10 mouse cellular contexts compared by ENCODE assay signal in genomic region chr17:48300861-48301260, GRCm38 (mm10). TPM values are rescaled to one million over a fixed set of nuclear protein-coding genes. Genes with fewer than 3 reads are reported as not detected.
DNase-seq lines count a peak whose midpoint lies in the region; ATAC-seq and TF ChIP-seq lines count a peak whose summit lies in the region.
"Had no signal": no experiment of that assay in that cellular context is flagged by ENCODE, and none has a peak within 500 bp of the region (broad histone marks: within the 10 kb centered on the region; RNA-seq: fewer than 3 reads in every experiment).

No protein-coding gene starts in this region.

- peaks cover 8% of the 10 kb centered on the region; the same call in 1 of the 2 replicates for H3K4me1 ChIP-seq in heart, embryonic 12.5 days (replicated peaks)
- H3K4me1 ChIP-seq in liver, embryonic 14.5 days (replicated peaks; ENCODE audit: control insufficient read depth in 2 of 2, insufficient read depth in 2 of 2, low read length in 1 of 2): peaks cover 20 to 41% of the 10 kb centered on the region in 2 experiments
- H3K4me1 ChIP-seq: embryonic facial prominence, embryonic 13.5 days had no signal

- no peaks in the 10 kb centered on the region for H3K36me3 ChIP-seq in heart, embryonic 12.5 days
- H3K36me3 ChIP-seq in liver, embryonic 14.5 days (replicated peaks; ENCODE audit: control insufficient read depth, insufficient read depth, low read depth): peaks cover 6% of the 10 kb centered on the region
- H3K36me3 ChIP-seq in splenic B cell, adult 2 months (ENCODE audit: control insufficient read depth, insufficient read depth, low read length, poor library complexity, severe bottlenecking): peaks cover 1% of the 10 kb centered on the region; the same call in 1 of the 2 replicates
- H3K36me3 ChIP-seq: embryonic facial prominence, embryonic 13.5 days had no signal

- no peak for DNase-seq in heart, adult 8-10 months (ENCODE audit: low spot score)
- DNase-seq in MEL-GATA-1-ER (ENCODE audit: extremely low read depth, low read depth): peak; percentile 76
- peak in 1 of 3 experiments; percentile 44 for DNase-seq in liver, embryonic 14.5 days (ENCODE audit: low read depth in 3 of 3, low spot score in 3 of 3)
- DNase-seq in splenic B cell, adult 2 months (ENCODE audit: low read depth, low spot score): peak; percentile 68
- no peak for DNase-seq in left cerebral cortex, postnatal 36 days (ENCODE audit: low spot score in 2 of 2)
- no peak for DNase-seq in right cerebral cortex, postnatal 4 days
- no peak for DNase-seq in retina, embryonic 14.5 days (ENCODE audit: low spot score)

- H3K27me3 ChIP-seq in heart, embryonic 12.5 days (replicated peaks): 0 out of 2 replicates have a peak, but pooled peaks cover 4% of the 10 kb centered on the region
- no peaks in the 10 kb centered on the region for H3K27me3 ChIP-seq in liver, embryonic 14.5 days (ENCODE audit: control insufficient read depth, insufficient read depth, low read length)
- H3K27me3 ChIP-seq in splenic B cell, adult 2 months (ENCODE audit: control insufficient read depth, insufficient read depth, low read length, poor library complexity, severe bottlenecking): no peaks in the 10 kb centered on the region
- H3K27me3 ChIP-seq: embryonic facial prominence, embryonic 13.5 days had no signal

- TF ChIP-seq CTCF in liver, embryonic 14.5 days (IDR thresholded peaks at IDR 0.05; ENCODE audit: low read depth): no peak

- no peak for ATAC-seq in heart, embryonic 12.5 days (ENCODE audit: insufficient number of reproducible peaks, low FRiP score)
- ATAC-seq in liver, embryonic 14.5 days (ENCODE audit: insufficient read depth): peak; percentile 2; the same call in 1 of the 2 replicates

- no peaks in the 10 kb centered on the region for H3K9me3 ChIP-seq in heart, embryonic 12.5 days (replicated peaks)
- H3K9me3 ChIP-seq in liver, embryonic 14.5 days (ENCODE audit: control insufficient read depth, low read length): no peaks in the 10 kb centered on the region
- H3K9me3 ChIP-seq: embryonic facial prominence, embryonic 13.5 days had no signal

- H3K9ac ChIP-seq in heart, embryonic 12.5 days: no peak overlapping the region
- peak overlapping the region; percentile 86 for H3K9ac ChIP-seq in liver, embryonic 14.5 days (replicated peaks)
- H3K9ac ChIP-seq: embryonic facial prominence, embryonic 13.5 days had no signal

- peak overlapping the region; percentile 30 for H3K4me3 ChIP-seq in heart, embryonic 12.5 days
- peak overlapping the region; percentile 67 to 92 for H3K4me3 ChIP-seq in liver, embryonic 14.5 days (ENCODE audit: insufficient read depth in 1 of 2, low read depth in 2 of 2, low read length in 2 of 2)
- H3K4me3 ChIP-seq: embryonic facial prominence, embryonic 13.5 days had no signal

- H3K27ac ChIP-seq in heart, embryonic 12.5 days (ENCODE audit: poor library complexity, severe bottlenecking): no peak overlapping the region
- H3K27ac ChIP-seq in liver, embryonic 14.5 days: peak overlapping the region; percentile 78
- H3K27ac ChIP-seq: embryonic facial prominence, embryonic 13.5 days had no signal

- 74% methylated on average over 9 of the region's 9 CpGs for WGBS in heart, embryonic 12.5 days
- WGBS in liver, embryonic 14.5 days (ENCODE audit: insufficient replicate concordance): 9% methylated on average over 9 of the region's 9 CpGs

- intact Hi-C loops in left cerebral cortex, postnatal 36 days (cut with DNase I): no loop called here

- no peak for TF ChIP-seq EP300 in liver, embryonic 14.5 days (IDR thresholded peaks at IDR 0.05; ENCODE audit: low read depth)

- peak overlapping the region; percentile 14 for H3K4me2 ChIP-seq in heart, embryonic 12.5 days
- H3K4me2 ChIP-seq in liver, embryonic 14.5 days (ENCODE audit: low read depth): peak overlapping the region; percentile 79
- H3K4me2 ChIP-seq: embryonic facial prominence, embryonic 13.5 days had no signal

RNA-seq across cellular contexts. Expression of gene Treml2, which starts 1.6 kb away (rescaled TPM):
- polyA plus RNA-seq in heart, embryonic 12.5 days (2016; fragmentation: Nextera tagmentation; extraction: Ambion mirVana): 0.82 and 0.97 TPM in 2 replicates
- under 1 TPM; 0.56 to 0.82 (median 0.64) TPM for total RNA-seq in heart, adult 8-10 months (2022)
- polyA plus RNA-seq in liver, embryonic 14.5 days (2012; rRNA removed): 10.6 and 10.7 TPM in 2 replicates
- 2.1 and 2.7 TPM in 2 replicates for polyA plus RNA-seq in liver, embryonic 14.5 days (2014; fragmentation: Nextera tagmentation; extraction: Ambion mirVana)
- total RNA-seq in left cerebral cortex, postnatal 36 days (2021): under 1 TPM; 0.54 to 0.64 TPM

RNA-seq across cellular contexts. Expression of gene B430306N03Rik, which starts 15.1 kb away (rescaled TPM):
- 0.13 and 0.15 TPM in 2 replicates for polyA plus RNA-seq in heart, embryonic 12.5 days (2016; fragmentation: Nextera tagmentation; extraction: Ambion mirVana)
- 1 to 10 TPM in 1 of 4 experiments, under 1 TPM in 3; 0.12 to 1.1 (median 0.16) TPM for total RNA-seq in heart, adult 8-10 months (2022)
- polyA plus RNA-seq in liver, embryonic 14.5 days (2012; rRNA removed): 1.8 and 2.4 TPM in 2 replicates
- polyA plus RNA-seq in liver, embryonic 14.5 days (2014; fragmentation: Nextera tagmentation; extraction: Ambion mirVana): 1.9 and 2.6 TPM in 2 replicates
- total RNA-seq in left cerebral cortex, postnatal 36 days (2021): under 1 TPM in 1 of 2 experiments, not detected in 1; 0.07 TPM
- polyA plus RNA-seq: embryonic facial prominence, embryonic 13.5 days had no signal

RNA-seq across cellular contexts. Expression of gene Treml4, which starts 36.8 kb away (rescaled TPM):
- 0.39 and 0.74 TPM in 2 replicates for polyA plus RNA-seq in heart, embryonic 12.5 days (2016; fragmentation: Nextera tagmentation; extraction: Ambion mirVana)
- total RNA-seq in heart, adult 8-10 months (2022): under 1 TPM in 2 of 4 experiments, not detected in 2; 0.17 to 0.19 TPM
- 4.3 and 4.6 TPM in 2 replicates for polyA plus RNA-seq in liver, embryonic 14.5 days (2012; rRNA removed)
- 3.3 and 5.7 TPM in 2 replicates for polyA plus RNA-seq in liver, embryonic 14.5 days (2014; fragmentation: Nextera tagmentation; extraction: Ambion mirVana)
- not detected for total RNA-seq in left cerebral cortex, postnatal 36 days (2021)

RNA-seq across cellular contexts. Expression of gene Trem2, which starts 45.3 kb away (rescaled TPM):
- 1.5 and 1.7 TPM in 2 replicates for polyA plus RNA-seq in heart, embryonic 12.5 days (2016; fragmentation: Nextera tagmentation; extraction: Ambion mirVana)
- total RNA-seq in heart, adult 8-10 months (2022): 1 to 10 TPM; 1.2 to 3.0 (median 1.7) TPM
- 3.5 and 6.4 TPM in 2 replicates for polyA plus RNA-seq in liver, embryonic 14.5 days (2012; rRNA removed)
- 2.9 and 3.1 TPM in 2 replicates for polyA plus RNA-seq in liver, embryonic 14.5 days (2014; fragmentation: Nextera tagmentation; extraction: Ambion mirVana)
- 10 to 100 TPM in 1 of 2 experiments, 1 to 10 TPM in 1; 7.8 to 13.0 TPM for total RNA-seq in left cerebral cortex, postnatal 36 days (2021)

RNA-seq across cellular contexts. Expression of gene Trem3, which starts 53.3 kb away (rescaled TPM):
- polyA plus RNA-seq in heart, embryonic 12.5 days (2016; fragmentation: Nextera tagmentation; extraction: Ambion mirVana): not detected in 2 replicates
- total RNA-seq in heart, adult 8-10 months (2022): not detected
- polyA plus RNA-seq in liver, embryonic 14.5 days (2012; rRNA removed): 1.2 and 1.6 TPM in 2 replicates
- 2.8 and 4.1 TPM in 2 replicates for polyA plus RNA-seq in liver, embryonic 14.5 days (2014; fragmentation: Nextera tagmentation; extraction: Ambion mirVana)
- under 1 TPM; 0.41 to 0.44 TPM for total RNA-seq in left cerebral cortex, postnatal 36 days (2021)
- polyA plus RNA-seq: embryonic facial prominence, embryonic 13.5 days; heart, embryonic 14.5 days had no signal

Comparison
In these comparisons a context has a peak if more than half of its experiments do, and no peak if none do; other contexts are left out.
1. DNase-seq: peak in MEL-GATA-1-ER (single experiment) and splenic B cell, adult 2 months (single experiment); none in heart, adult 8-10 months (single experiment), left cerebral cortex, postnatal 36 days (0 of 2), right cerebral cortex, postnatal 4 days (single experiment) and retina, embryonic 14.5 days (single experiment).